Mouse (Mus musculus) liver, postnatal 0 days (tissue): Measurements from ENCODE around the gene Ctse. TPM values are rescaled to one million over a fixed set of nuclear protein-coding genes. Genes with fewer than 3 reads are reported as not detected.

Experiments
- ATAC-seq: fragments of 200-750 bp; cut with Nextera tagmentation; 2 replicates; pipeline ENCODE4 v1.8.0; 2017; ENCODE audit warnings: mild to moderate bottlenecking, moderate library complexity
- DNase-seq: peaks from one replicate; pipeline ENCODE4 v3.0.0-alpha.2; 2016
- H3K27ac ChIP-seq: fragments of 300-500 bp; sonication (generic); 2 replicates; pipeline ENCODE4 v1.5.1; 2014; ENCODE audit warnings: antibody characterized with exemption, moderate library complexity, mild to moderate bottlenecking, low read depth
- H3K27me3 ChIP-seq: fragments of 300-500 bp; sonication (generic); 2 replicates; pipeline ENCODE4 v1.6.1; 2014; ENCODE audit warnings: low read length, control low read depth, mixed read lengths; ENCODE audit not compliant: insufficient read depth
- H3K36me3 ChIP-seq: fragments of 300-500 bp; sonication (generic); replicated peaks from 2 replicates; pipeline ENCODE4 v1.6.1; 2014; ENCODE audit warnings: mild to moderate bottlenecking, control low read depth, low read length, moderate library complexity, mixed read lengths; ENCODE audit not compliant: insufficient read depth
- H3K4me1 ChIP-seq: fragments of 300-500 bp; sonication (generic); 2 replicates; pipeline ENCODE4 v1.6.1; 2014; ENCODE audit warnings: antibody characterized with exemption, mild to moderate bottlenecking, control low read depth; ENCODE audit not compliant: insufficient read depth
- H3K4me2 ChIP-seq: fragments of 300-500 bp; sonication (generic); 2 replicates; pipeline ENCODE4 v1.6.1; 2014; ENCODE audit warnings: low read depth, mild to moderate bottlenecking, low read length, moderate library complexity, mixed read lengths
- H3K4me3 ChIP-seq: fragments of 300-500 bp; sonication (generic); 2 replicates; pipeline ENCODE4 v1.5.1; 2014; ENCODE audit warnings: low read depth, low read length
- H3K9ac ChIP-seq: fragments of 300-500 bp; sonication (generic); replicated peaks from 2 replicates; pipeline ENCODE4 v1.6.1; 2014; ENCODE audit warnings: mild to moderate bottlenecking, moderate library complexity
- H3K9me3 ChIP-seq: fragments of 300-500 bp; sonication (generic); 2 replicates; pipeline ENCODE4 v1.6.1; 2016; ENCODE audit warnings: mild to moderate bottlenecking, control low read depth, low read length, mixed read lengths
- CTCF ChIP-seq: sonication (generic); IDR thresholded peaks from 2 replicates; pipeline ENCODE4 v1.5.1; 2016; ENCODE audit warnings: antibody characterized with exemption, low read depth
- EP300 ChIP-seq: IDR thresholded peaks from 2 replicates; pipeline ENCODE4 v1.6.1; 2016; ENCODE audit warnings: antibody characterized with exemption, low read depth, mild to moderate bottlenecking
- WGBS: fragments of 180-500 bp; shearing (Covaris S2); extraction: QIAGEN DNeasy Blood & Tissue Kit; methylation state at CpG from one replicate; pipeline ENCODE4 v1.1.7; 2014; ENCODE audit not compliant: insufficient replicate concordance; 5-methylcytosine and 5-hydroxymethylcytosine counted together
- polyA plus RNA-seq: library from polyadenylated mRNA; unstranded; fragments of >200 nt; fragmentation: Nextera tagmentation; extraction: Ambion mirVana; gene quantifications from 2 replicates; pipeline ENCODE4 v1.2.1, GENCODE M21; 2015

Gene Ctse
- polyA plus RNA-seq, 1 experiment from 2014 or later: 69.2 TPM

GRCm38 (mm10) chr1:131660266-131660665 is 22.2 kb downstream of the Ctse start:
- Histone ChIP-seq H3K27me3 (no peaks in the 10 kb centered on the region), H3K4me2 (no peak overlapping the region), H3K9ac (no peak overlapping the region), H3K9me3 (no peaks in the 10 kb centered on the region), H3K36me3 (no peaks in the 10 kb centered on the region), H3K4me3 (no peak overlapping the region), H3K27ac (no peak overlapping the region), H3K4me1 (peaks cover 20% of the 10 kb centered on the region)
- no peak for TF ChIP-seq CTCF
- no peak for TF ChIP-seq EP300
- WGBS: 82% methylated on average over 2 of the region's 2 CpGs
- DNase-seq (no peak), ATAC-seq (no peak)

- Histone ChIP-seq H3K4me1 (peaks cover 20% of the 10 kb centered on the region), H3K27me3 (no peaks in the 10 kb centered on the region), H3K36me3 (peaks cover 4% of the 10 kb centered on the region; the same call in 1 of the 2 replicates), H3K9ac (no peak overlapping the region), H3K27ac (peak overlapping the region; percentile 13; the same call in 1 of the 2 replicates), H3K4me2 (0 out of 2 replicates have a peak overlapping the region, but pooled peaks have one; percentile 51), H3K9me3 (no peaks in the 10 kb centered on the region), H3K4me3 (no peak overlapping the region)
- ATAC-seq (no peak), DNase-seq (no peak)
- 74% methylated on average over 7 of the region's 7 CpGs for WGBS
- TF ChIP-seq EP300: peak; percentile 82
- TF ChIP-seq CTCF: no peak
These were observed 22.8 kb downstream of the Ctse start for GRCm38 (mm10) chr1:131660716-131661472.

- Histone ChIP-seq H3K36me3 (peaks cover 4% of the 10 kb centered on the region; the same call in 1 of the 2 replicates), H3K27me3 (no peaks in the 10 kb centered on the region), H3K4me2 (peak overlapping the region; percentile 51), H3K9me3 (no peaks in the 10 kb centered on the region), H3K4me1 (peaks cover 20% of the 10 kb centered on the region), H3K4me3 (peak overlapping the region; percentile 39), H3K27ac (no peak overlapping the region), H3K9ac (peak overlapping the region; percentile 60)
- ATAC-seq (peak; percentile 82), DNase-seq (peak; percentile 35)
- 50% methylated on average over 3 of the region's 3 CpGs for WGBS
- TF ChIP-seq EP300 (no peak), CTCF (no peak)
These were observed 23.6 kb downstream of the Ctse start for GRCm38 (mm10) chr1:131661749-131662148.

- 71% methylated on average over 9 of the region's 9 CpGs for WGBS
- Histone ChIP-seq H3K27me3 (no peaks in the 10 kb centered on the region), H3K9me3 (no peaks in the 10 kb centered on the region), H3K4me2 (peak overlapping the region; percentile 51), H3K36me3 (peaks cover 6% of the 10 kb centered on the region), H3K9ac (no peak overlapping the region), H3K4me3 (peak overlapping the region; percentile 39), H3K27ac (no peak overlapping the region), H3K4me1 (peaks cover 20% of the 10 kb centered on the region)
- TF ChIP-seq EP300: peak; percentile 88
- TF ChIP-seq CTCF: no peak
- DNase-seq (no peak), ATAC-seq (peak; percentile 40)
These were observed 25.3 kb downstream of the Ctse start for GRCm38 (mm10) chr1:131663286-131663995.

GRCm38 (mm10) chr1:131664136-131664535 is 26.0 kb downstream of the Ctse start:
- H3K4me1 ChIP-seq: peaks cover 20% of the 10 kb centered on the region
- WGBS: 89% methylated on average over 5 of the region's 5 CpGs
- peaks cover 6% of the 10 kb centered on the region for H3K36me3 ChIP-seq
- no peaks in the 10 kb centered on the region for H3K9me3 ChIP-seq
- H3K4me3 ChIP-seq: no peak overlapping the region
- no peak for ATAC-seq
- DNase-seq: no peak
- no peak overlapping the region for H3K9ac ChIP-seq
- H3K27me3 ChIP-seq: no peaks in the 10 kb centered on the region
- H3K4me2 ChIP-seq: peak overlapping the region; percentile 51
- H3K27ac ChIP-seq: no peak overlapping the region
- TF ChIP-seq EP300 (no peak), CTCF (no peak)

GRCm38 (mm10) chr1:131665886-131666285 is 27.8 kb downstream of the Ctse start:
- H3K27me3 ChIP-seq: no peaks in the 10 kb centered on the region
- TF ChIP-seq CTCF: no peak
- TF ChIP-seq EP300: no peak
- no peak overlapping the region for H3K27ac ChIP-seq
- DNase-seq (no peak), ATAC-seq (no peak)
- H3K9me3 ChIP-seq: no peaks in the 10 kb centered on the region
- no peak overlapping the region for H3K4me3 ChIP-seq
- peaks cover 6% of the 10 kb centered on the region for H3K36me3 ChIP-seq
- WGBS: 77% methylated on average over 1 of the region's 1 CpGs
- no peak overlapping the region for H3K9ac ChIP-seq
- H3K4me2 ChIP-seq: no peak overlapping the region
- peaks cover 7% of the 10 kb centered on the region for H3K4me1 ChIP-seq
